Mouse (Mus musculus): ENCODE measurements around the gene Cryba4. TPM values are rescaled to one million over a fixed set of nuclear protein-coding genes. Genes with fewer than 3 reads are reported as not detected.

Cryba4 gene
- total and polyA plus RNA-seq, 3 experiments = 0.39 to 0.77 TPM; not detected in 1

- Histone ChIP-seq H3K4me3 (ENCODE audit: control insufficient read depth in 1 of 2, insufficient read depth in 1 of 2, low read depth in 2 of 2, low read length in 2 of 2) (no peak overlapping the region), H3K27ac (ENCODE audit: control insufficient read depth, low read depth, low read length) (no peak overlapping the region), H3K79me2 (ENCODE audit: control insufficient read depth, insufficient read depth, low read length, poor library complexity) (no peaks in the 10 kb centered on the region), H3K36me3 (ENCODE audit: control insufficient read depth in 1 of 2, insufficient read depth in 2 of 2, low read length in 2 of 2) (peaks cover 0 to 4% of the 10 kb centered on the region in 2 experiments; a peak in 1 of 4 replicates), H3K9ac (ENCODE audit: control insufficient read depth, low read depth, low read length, poor library complexity, severe bottlenecking) (no peak overlapping the region), H3K27me3 (ENCODE audit: control insufficient read depth in 1 of 2, insufficient read depth in 2 of 2, low read length in 2 of 2) (no peaks in the 10 kb centered on the region), H3K9me3 (replicated peaks; ENCODE audit: insufficient read depth, low read length) (no peaks in the 10 kb centered on the region), H3K4me1 (ENCODE audit: control insufficient read depth in 1 of 2, insufficient read depth in 2 of 2, low read length in 2 of 2) (peaks cover 4 to 16% of the 10 kb centered on the region in 2 experiments; a peak in 3 of 4 replicates)
- TF ChIP-seq ELF1 (IDR thresholded peaks at IDR 0.05; ENCODE audit: low read depth, low read length) (no peak), USF2 (IDR thresholded peaks at IDR 0.05; ENCODE audit: borderline replicate concordance in 1 of 2, insufficient read depth in 1 of 2, low read depth in 1 of 2, low read length in 2 of 2) (no peak), EP300 (IDR thresholded peaks at IDR 0.05; ENCODE audit: low read depth in 1 of 2, low read length in 2 of 2) (no peak), MEF2A (IDR thresholded peaks at IDR 0.05; ENCODE audit: extremely low read depth, insufficient replicate concordance, low read depth, low read length, poor library complexity, severe bottlenecking) (no peak), MYC (IDR thresholded peaks at IDR 0.05; ENCODE audit: low read depth, low read length) (no peak), POLR2AphosphoS5 (IDR thresholded peaks at IDR 0.05; ENCODE audit: borderline replicate concordance, low read depth, low read length) (no peak), CHD2 (IDR thresholded peaks at IDR 0.05; ENCODE audit: low read length) (no peak)
- DNase-seq (ENCODE audit: low read depth, low spot score) = no peak
Observed at GRCm38 (mm10) chr5:112238781-112239482, 13.4 kb downstream of the Cryba4 start.

GRCm38 (mm10) chr5:112237866-112238570 lies 14.3 kb downstream of the Cryba4 start:
- H3K4me1 ChIP-seq (ENCODE audit: control insufficient read depth in 1 of 2, insufficient read depth in 2 of 2, low read length in 2 of 2) = peaks cover 4 to 14% of the 10 kb centered on the region in 2 experiments; a peak in 3 of 4 replicates
- DNase-seq (ENCODE audit: low read depth, low spot score) = no peak
- no peaks in the 10 kb centered on the region for H3K79me2 ChIP-seq (ENCODE audit: control insufficient read depth, insufficient read depth, low read length, poor library complexity)
- H3K9me3 ChIP-seq (replicated peaks; ENCODE audit: insufficient read depth, low read length) = no peaks in the 10 kb centered on the region
- H3K36me3 ChIP-seq (ENCODE audit: control insufficient read depth in 1 of 2, insufficient read depth in 2 of 2, low read length in 2 of 2) = peaks cover 0 to 4% of the 10 kb centered on the region in 2 experiments; a peak in 1 of 4 replicates
- H3K9ac ChIP-seq (ENCODE audit: control insufficient read depth, low read depth, low read length, poor library complexity, severe bottlenecking) = no peak overlapping the region
- H3K27ac ChIP-seq (ENCODE audit: control insufficient read depth, low read depth, low read length) = no peak overlapping the region
- TF ChIP-seq POLR2AphosphoS2 (IDR thresholded peaks at IDR 0.05; ENCODE audit: low read length) (no peak), TBP (IDR thresholded peaks at IDR 0.05; ENCODE audit: low read depth, low read length) (no peak)
- H3K27me3 ChIP-seq (ENCODE audit: control insufficient read depth in 1 of 2, insufficient read depth in 2 of 2, low read length in 2 of 2) = no peaks in the 10 kb centered on the region
- no peak overlapping the region for H3K4me3 ChIP-seq (ENCODE audit: control insufficient read depth in 1 of 2, insufficient read depth in 1 of 2, low read depth in 2 of 2, low read length in 2 of 2)

GRCm38 (mm10) chr5:112237439-112237838 lies 14.9 kb downstream of the Cryba4 start:
- Histone ChIP-seq H3K27ac (ENCODE audit: control insufficient read depth, low read depth, low read length) (no peak overlapping the region), H3K27me3 (ENCODE audit: control insufficient read depth in 1 of 2, insufficient read depth in 2 of 2, low read length in 2 of 2) (no peaks in the 10 kb centered on the region), H3K9ac (ENCODE audit: control insufficient read depth, low read depth, low read length, poor library complexity, severe bottlenecking) (no peak overlapping the region), H3K9me3 (replicated peaks; ENCODE audit: insufficient read depth, low read length) (no peaks in the 10 kb centered on the region), H3K4me3 (ENCODE audit: control insufficient read depth in 1 of 2, insufficient read depth in 1 of 2, low read depth in 2 of 2, low read length in 2 of 2) (no peak overlapping the region), H3K36me3 (ENCODE audit: control insufficient read depth in 1 of 2, insufficient read depth in 2 of 2, low read length in 2 of 2) (peaks cover 0 to 4% of the 10 kb centered on the region in 2 experiments; a peak in 1 of 4 replicates), H3K79me2 (ENCODE audit: control insufficient read depth, insufficient read depth, low read length, poor library complexity) (no peaks in the 10 kb centered on the region), H3K4me1 (ENCODE audit: control insufficient read depth in 1 of 2, insufficient read depth in 2 of 2, low read length in 2 of 2) (peaks cover 4 to 10% of the 10 kb centered on the region in 2 experiments; a peak in 3 of 4 replicates)
- TF ChIP-seq GATA1 (IDR thresholded peaks at IDR 0.05; ENCODE audit: low read depth, low read length) (no peak), JUND (IDR thresholded peaks at IDR 0.05; ENCODE audit: low read depth, low read length) (no peak), RCOR1 (IDR thresholded peaks at IDR 0.05; ENCODE audit: low read depth, low read length) (no peak), ELF1 (IDR thresholded peaks at IDR 0.05; ENCODE audit: low read depth, low read length) (no peak), E2F4 (IDR thresholded peaks at IDR 0.05; ENCODE audit: borderline replicate concordance, low read depth, low read length) (no peak), CTCF (IDR thresholded peaks at IDR 0.05 in 2 of 3, conservative IDR thresholded peaks at IDR 0.05 in 1 of 3; ENCODE audit: control insufficient read depth in 1 of 3, insufficient read depth in 1 of 3, low read depth in 2 of 3, low read length in 3 of 3, poor library complexity in 1 of 3, severe bottlenecking in 1 of 3) (no peak), POLR2AphosphoS2 (IDR thresholded peaks at IDR 0.05; ENCODE audit: low read length) (no peak), ZNF384 (IDR thresholded peaks at IDR 0.05; ENCODE audit: low read depth, low read length) (no peak)
- no peak for DNase-seq (ENCODE audit: low read depth, low spot score)
